Mouse (Mus musculus) hindbrain, embryonic 12.5 days (tissue): ENCODE measurements at regions not wholly inside any gene's neighbourhood (a gene's known extent, or its start where the extent isn't known, plus 50 kb on each side); places are given as distances from the start of the nearest gene placed in this dataset.

Experiments used
- ATAC-seq: fragments of 200-750 bp; cut with Nextera tagmentation; 2 replicates; pipeline ENCODE4 v1.8.0; 2017; ENCODE audit warnings: moderate TSS enrichment; ENCODE audit not compliant: low FRiP score
- H3K27ac ChIP-seq: fragments of 300-500 bp; sonication (generic); 2 replicates; pipeline ENCODE4 v1.5.1; 2016; ENCODE audit warnings: mild to moderate bottlenecking
- H3K27me3 ChIP-seq: fragments of 300-500 bp; sonication (generic); 2 replicates; pipeline ENCODE4 v1.6.1; 2016; ENCODE audit warnings: mild to moderate bottlenecking
- H3K36me3 ChIP-seq: fragments of 300-500 bp; sonication (generic); 2 replicates; pipeline ENCODE4 v1.6.1; 2016; ENCODE audit warnings: mild to moderate bottlenecking
- H3K4me1 ChIP-seq: fragments of 300-500 bp; sonication (generic); 2 replicates; pipeline ENCODE4 v1.6.1; 2016
- H3K4me2 ChIP-seq: fragments of 300-500 bp; sonication (generic); replicated peaks from 2 replicates; pipeline ENCODE4 v1.6.1; 2016; ENCODE audit warnings: mild to moderate bottlenecking
- H3K4me3 ChIP-seq: fragments of 300-500 bp; sonication (generic); 2 replicates; pipeline ENCODE4 v1.5.1; 2016; ENCODE audit warnings: mild to moderate bottlenecking
- H3K9ac ChIP-seq: fragments of 300-500 bp; sonication (generic); 2 replicates; pipeline ENCODE4 v1.6.1; 2016; ENCODE audit warnings: mild to moderate bottlenecking, moderate library complexity
- H3K9me3 ChIP-seq: fragments of 300-500 bp; sonication (generic); replicated peaks from 2 replicates; pipeline ENCODE4 v1.6.1; 2016; ENCODE audit warnings: mild to moderate bottlenecking
- WGBS: fragments of 180-500 bp; shearing (Covaris S2); methylation state at CpG from one replicate; pipeline ENCODE4 v1.1.7; 2016; 5-methylcytosine and 5-hydroxymethylcytosine counted together

- WGBS: 83% methylated on average over 9 of the region's 9 CpGs
- no peak for ATAC-seq
These were observed 69.5 kb upstream of the Mycn start for GRCm38 (mm10) chr12:13011023-13011761.

GRCm38 (mm10) chr12:13010405-13010804 is 68.7 kb upstream of the Mycn start:
- no peak overlapping the region for H3K4me2 ChIP-seq
- H3K27me3 ChIP-seq: no peaks in the 10 kb centered on the region
- H3K9ac ChIP-seq: no peak overlapping the region
- 0 out of 2 replicates have a peak, but pooled peaks cover 2% of the 10 kb centered on the region for H3K4me1 ChIP-seq
- no peak for ATAC-seq
- no peaks in the 10 kb centered on the region for H3K9me3 ChIP-seq
- no peaks in the 10 kb centered on the region for H3K36me3 ChIP-seq
- H3K4me3 ChIP-seq: no peak overlapping the region
- 88% methylated on average over 3 of the region's 3 CpGs for WGBS
- no peak overlapping the region for H3K27ac ChIP-seq

More at GRCm38 (mm10) chr12:13011023-13011761, 69.5 kb upstream of the Mycn start:
- Histone ChIP-seq H3K27me3 (no peaks in the 10 kb centered on the region), H3K4me2 (no peak overlapping the region), H3K36me3 (no peaks in the 10 kb centered on the region), H3K4me3 (no peak overlapping the region), H3K9me3 (no peaks in the 10 kb centered on the region), H3K27ac (no peak overlapping the region), H3K4me1 (0 out of 2 replicates have a peak, but pooled peaks cover 2% of the 10 kb centered on the region), H3K9ac (no peak overlapping the region)

- ATAC-seq: no peak
- Histone ChIP-seq H3K4me1 (0 out of 2 replicates have a peak, but pooled peaks cover 2% of the 10 kb centered on the region), H3K4me2 (no peak overlapping the region), H3K4me3 (no peak overlapping the region), H3K9ac (no peak overlapping the region), H3K9me3 (no peaks in the 10 kb centered on the region), H3K27me3 (no peaks in the 10 kb centered on the region), H3K27ac (no peak overlapping the region), H3K36me3 (no peaks in the 10 kb centered on the region)
- 40% methylated on average over 2 of the region's 2 CpGs for WGBS
These were observed 67.8 kb upstream of the Mycn start for GRCm38 (mm10) chr12:13009470-13009869.

- Histone ChIP-seq H3K27ac (no peak overlapping the region), H3K4me3 (no peak overlapping the region), H3K9ac (no peak overlapping the region), H3K36me3 (no peaks in the 10 kb centered on the region), H3K9me3 (no peaks in the 10 kb centered on the region), H3K27me3 (no peaks in the 10 kb centered on the region), H3K4me1 (no peaks in the 10 kb centered on the region), H3K4me2 (no peak overlapping the region)
- no peak for ATAC-seq
- WGBS: 79% methylated on average over 3 of the region's 3 CpGs
These were observed 61.0 kb upstream of the Mycn start for GRCm38 (mm10) chr12:13002703-13003102.

- no peaks in the 10 kb centered on the region for H3K4me1 ChIP-seq
These were observed 60.4 kb upstream of the Mycn start for GRCm38 (mm10) chr12:13002069-13002590.

GRCm38 (mm10) chr12:12995974-12996361 is 54.3 kb upstream of the Mycn start:
- ATAC-seq: no peak
- H3K27me3 ChIP-seq: no peaks in the 10 kb centered on the region
- 89% methylated on average over 9 of the region's 9 CpGs for WGBS
- H3K27ac ChIP-seq: no peak overlapping the region
- H3K36me3 ChIP-seq: no peaks in the 10 kb centered on the region
- H3K9me3 ChIP-seq: no peaks in the 10 kb centered on the region
- H3K4me1 ChIP-seq: peaks cover 11% of the 10 kb centered on the region
- H3K9ac ChIP-seq: no peak overlapping the region
- no peak overlapping the region for H3K4me2 ChIP-seq
- H3K4me3 ChIP-seq: no peak overlapping the region

More at GRCm38 (mm10) chr12:13002069-13002590, 60.4 kb upstream of the Mycn start:
- H3K27me3 ChIP-seq: no peaks in the 10 kb centered on the region
- H3K36me3 ChIP-seq: no peaks in the 10 kb centered on the region
- H3K9ac ChIP-seq: no peak overlapping the region
- no peak overlapping the region for H3K4me3 ChIP-seq
- ATAC-seq: no peak
- 92% methylated on average over 6 of the region's 6 CpGs for WGBS
- no peak overlapping the region for H3K4me2 ChIP-seq
- H3K9me3 ChIP-seq: no peaks in the 10 kb centered on the region
- H3K27ac ChIP-seq: no peak overlapping the region

GRCm38 (mm10) chr12:12995061-12995973 is 53.6 kb upstream of the Mycn start:
- H3K4me2 ChIP-seq: no peak overlapping the region
- no peaks in the 10 kb centered on the region for H3K36me3 ChIP-seq
- 51% methylated on average over 21 of the region's 21 CpGs for WGBS
- no peaks in the 10 kb centered on the region for H3K27me3 ChIP-seq
- H3K9me3 ChIP-seq: no peaks in the 10 kb centered on the region
- H3K27ac ChIP-seq: no peak overlapping the region; the same call in 1 of the 2 replicates
- H3K4me3 ChIP-seq: no peak overlapping the region
- no peak overlapping the region for H3K9ac ChIP-seq
- peaks cover 11% of the 10 kb centered on the region for H3K4me1 ChIP-seq
- 0 out of 2 replicates have a peak, but pooled peaks have one; percentile 14 for ATAC-seq

- Histone ChIP-seq H3K4me3 (no peak overlapping the region), H3K4me2 (no peak overlapping the region), H3K27ac (no peak overlapping the region), H3K9ac (no peak overlapping the region), H3K4me1 (peaks cover 11% of the 10 kb centered on the region), H3K36me3 (no peaks in the 10 kb centered on the region), H3K27me3 (no peaks in the 10 kb centered on the region), H3K9me3 (no peaks in the 10 kb centered on the region)
- peak; percentile 57 for ATAC-seq
- WGBS: 42% methylated on average over 8 of the region's 8 CpGs
These were observed 52.4 kb upstream of the Mycn start for GRCm38 (mm10) chr12:12993894-12994714.
